ENCODE assay signal across 25 mouse cellular contexts in the genomic region with DNA sequence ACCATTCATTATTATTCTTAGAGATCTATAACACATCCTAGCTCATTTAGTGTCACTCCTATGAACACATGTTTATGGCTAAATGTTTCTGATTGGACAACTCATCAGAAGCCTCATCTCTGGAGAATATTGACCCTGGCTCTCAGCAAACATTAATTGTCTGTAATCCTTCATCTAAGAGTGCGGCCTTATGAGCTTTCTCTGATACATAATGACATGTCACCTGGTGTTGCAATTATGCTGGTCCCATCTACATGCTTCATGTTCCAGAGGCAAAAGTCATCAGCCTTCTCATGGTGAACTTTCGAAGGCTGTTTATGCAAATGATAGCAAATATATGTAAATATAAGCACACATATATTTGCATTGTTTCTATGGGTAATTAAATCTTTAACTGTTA.
"Had no signal": no experiment of that assay in that cellular context is flagged by ENCODE, and none has a peak within 500 bp of the region (broad histone marks: within the 10 kb centered on the region; RNA-seq: fewer than 3 reads in every experiment).

No protein-coding gene starts in this region.

- H3K9ac ChIP-seq: heart, embryonic 13.5 days; heart, embryonic 15.5 days; hindbrain, embryonic 14.5 days; kidney, embryonic 15.5 days; limb, embryonic 13.5 days; limb, embryonic 15.5 days; liver, embryonic 12.5 days had no signal

- ATAC-seq: hindbrain, embryonic 16.5 days; intestine, embryonic 16.5 days; liver, embryonic 12.5 days had no signal

- DNase-seq: gastrocnemius, postnatal 14 days; gastrocnemius, postnatal 36 days; heart, adult 11 months; heart, adult 2 months; heart, postnatal 14 days; heart, postnatal 36 days; kidney, adult 11 months; kidney, adult 2 months; kidney, adult 9 months; kidney, postnatal 14 days; kidney, postnatal 36 days; layer of hippocampus, adult 9-11 months; layer of hippocampus, postnatal 36 days; left cerebral cortex, postnatal 4 days had no signal

- H3K36me3 ChIP-seq: heart, embryonic 13.5 days; heart, embryonic 15.5 days; kidney, embryonic 15.5 days; limb, embryonic 13.5 days; limb, embryonic 15.5 days; liver, embryonic 12.5 days had no signal

- H3K4me1 ChIP-seq: heart, embryonic 13.5 days; heart, embryonic 15.5 days; kidney, embryonic 15.5 days; limb, embryonic 13.5 days; limb, embryonic 15.5 days; liver, embryonic 12.5 days had no signal

- H3K4me3 ChIP-seq: heart, adult 2 months; heart, embryonic 13.5 days; heart, embryonic 15.5 days; kidney, embryonic 15.5 days; limb, embryonic 13.5 days; limb, embryonic 15.5 days; liver, embryonic 12.5 days had no signal

- H3K4me2 ChIP-seq: heart, embryonic 11.5 days; heart, embryonic 13.5 days; heart, embryonic 15.5 days; hindbrain, embryonic 14.5 days; kidney, embryonic 15.5 days; limb, embryonic 13.5 days; limb, embryonic 15.5 days; liver, embryonic 12.5 days had no signal

- H3K27ac ChIP-seq: heart, adult 2 months; heart, embryonic 13.5 days; heart, embryonic 15.5 days; hindbrain, embryonic 14.5 days; kidney, embryonic 15.5 days; kidney, postnatal 0 days; limb, embryonic 13.5 days; limb, embryonic 15.5 days; liver, embryonic 12.5 days had no signal

- H3K27me3 ChIP-seq: heart, embryonic 13.5 days; heart, embryonic 15.5 days; kidney, embryonic 15.5 days; limb, embryonic 13.5 days; limb, embryonic 15.5 days; liver, embryonic 12.5 days had no signal

- H3K9me3 ChIP-seq: heart, embryonic 13.5 days; heart, embryonic 15.5 days; kidney, embryonic 15.5 days; limb, embryonic 13.5 days; limb, embryonic 15.5 days; liver, embryonic 12.5 days had no signal
